Comparison of ENCODE assay signal across 22 mouse cellular contexts in genomic region chr8:34696365-34696764, GRCm38 (mm10).
DNase-seq lines count a peak whose midpoint lies in the region; ATAC-seq lines count a peak whose summit lies in the region.
"Had no signal": no experiment of that assay in that cellular context is flagged by ENCODE, and none has a peak within 500 bp of the region (broad histone marks: within the 10 kb centered on the region; RNA-seq: fewer than 3 reads in every experiment).

No protein-coding gene starts in this region.

- H3K9ac ChIP-seq in hindbrain, embryonic 14.5 days, result no peak overlapping the region
- no peak overlapping the region for H3K9ac ChIP-seq in forebrain, embryonic 12.5 days
- H3K9ac ChIP-seq: embryonic facial prominence, embryonic 15.5 days; forebrain, embryonic 15.5 days; heart, embryonic 13.5 days; hindbrain, embryonic 12.5 days had no signal

- H3K4me1 ChIP-seq in hindbrain, embryonic 14.5 days (replicated peaks; ENCODE audit: control insufficient read depth, insufficient read depth, low read length), result no peaks in the 10 kb centered on the region
- H3K4me1 ChIP-seq in forebrain, embryonic 12.5 days, result no peaks in the 10 kb centered on the region; the same call in 1 of the 2 replicates
- H3K4me1 ChIP-seq: embryonic facial prominence, embryonic 15.5 days; forebrain, embryonic 15.5 days; heart, embryonic 13.5 days; hindbrain, embryonic 12.5 days had no signal

- no peak overlapping the region for H3K4me3 ChIP-seq in hindbrain, embryonic 14.5 days (replicated peaks; ENCODE audit: low read length)
- no peak overlapping the region for H3K4me3 ChIP-seq in forebrain, embryonic 12.5 days (replicated peaks)
- H3K4me3 ChIP-seq: embryonic facial prominence, embryonic 15.5 days; erythroblast, embryonic 14.5 days; forebrain, embryonic 10.5 days; forebrain, embryonic 15.5 days; heart, embryonic 13.5 days; hindbrain, embryonic 12.5 days had no signal

- no peak overlapping the region for H3K4me2 ChIP-seq in hindbrain, embryonic 14.5 days (replicated peaks)
- no peak overlapping the region for H3K4me2 ChIP-seq in forebrain, embryonic 12.5 days
- H3K4me2 ChIP-seq: embryonic facial prominence, embryonic 15.5 days; forebrain, embryonic 15.5 days; heart, embryonic 13.5 days; hindbrain, embryonic 12.5 days had no signal

- H3K27me3 ChIP-seq in hindbrain, embryonic 14.5 days (ENCODE audit: control insufficient read depth, insufficient read depth, low read length), result no peaks in the 10 kb centered on the region
- no peaks in the 10 kb centered on the region for H3K27me3 ChIP-seq in forebrain, embryonic 12.5 days
- H3K27me3 ChIP-seq: embryonic facial prominence, embryonic 15.5 days; forebrain, embryonic 15.5 days; heart, embryonic 13.5 days had no signal

- H3K27ac ChIP-seq in hindbrain, embryonic 14.5 days, result no peak overlapping the region
- H3K27ac ChIP-seq in forebrain, embryonic 12.5 days, result no peak overlapping the region
- H3K27ac ChIP-seq: embryonic facial prominence, embryonic 15.5 days; forebrain, embryonic 10.5 days; forebrain, embryonic 15.5 days; heart, embryonic 13.5 days; hindbrain, embryonic 12.5 days; hindbrain, postnatal 0 days had no signal

- WGBS in hindbrain, embryonic 14.5 days, result 89% methylated on average over 12 of the region's 12 CpGs
- WGBS in forebrain, embryonic 12.5 days, result 82% methylated on average over 12 of the region's 12 CpGs

- intact Hi-C loops in heart, postnatal 36 days (cut with DNase I), result no loop called here

- H3K9me3 ChIP-seq in hindbrain, embryonic 14.5 days (ENCODE audit: control insufficient read depth, low read length), result no peaks in the 10 kb centered on the region
- no peaks in the 10 kb centered on the region for H3K9me3 ChIP-seq in forebrain, embryonic 12.5 days
- H3K9me3 ChIP-seq: embryonic facial prominence, embryonic 15.5 days; forebrain, embryonic 10.5 days; forebrain, embryonic 15.5 days; heart, embryonic 13.5 days; hindbrain, embryonic 12.5 days had no signal

- no peak for ATAC-seq in hindbrain, embryonic 14.5 days (ENCODE audit: low FRiP score)
- ATAC-seq in forebrain, embryonic 12.5 days (ENCODE audit: low FRiP score), result no peak
- ATAC-seq: forebrain, embryonic 15.5 days; hindbrain, postnatal 0 days had no signal

- peak; percentile 30 for DNase-seq in heart, adult 11 months
- DNase-seq in heart, postnatal 36 days, result no peak
- DNase-seq in 3T3-L1 (ENCODE audit: low read depth, low spot score), result peak; percentile 48
- peak; percentile 44 for DNase-seq in ES-CJ7 (ENCODE audit: low read depth, low spot score)
- peak; percentile 58 for DNase-seq in ZHBTc4 (ENCODE audit: low read depth, low spot score)
- DNase-seq in cerebellum, adult 11-12 months, result no peak
- DNase-seq in hindbrain, embryonic 14.5 days (ENCODE audit: low spot score), result no peak
- DNase-seq: adrenal gland, postnatal 10 days; cerebellum, adult 18-20 months; cerebellum, adult 9-11 months; cerebellum, postnatal 36 days; gastrocnemius, postnatal 10 days; heart, postnatal 4 days; kidney, adult 11 months had no signal

- H3K36me3 ChIP-seq in hindbrain, embryonic 14.5 days (replicated peaks; ENCODE audit: control insufficient read depth, insufficient read depth), result no peaks in the 10 kb centered on the region
- H3K36me3 ChIP-seq in forebrain, embryonic 12.5 days (replicated peaks), result no peaks in the 10 kb centered on the region
- H3K36me3 ChIP-seq: embryonic facial prominence, embryonic 15.5 days; forebrain, embryonic 10.5 days; forebrain, embryonic 15.5 days; heart, embryonic 13.5 days; hindbrain, embryonic 12.5 days had no signal

Comparison
In these comparisons a context has a peak if more than half of its experiments do, and no peak if none do; other contexts are left out.
1. DNase-seq: peak in heart, adult 11 months (single experiment), 3T3-L1 (single experiment), ES-CJ7 (single experiment) and ZHBTc4 (single experiment); none in heart, postnatal 36 days (0 of 2), cerebellum, adult 11-12 months (single experiment) and hindbrain, embryonic 14.5 days (single experiment).